Mouse (Mus musculus) forebrain, embryonic 12.5 days (tissue): ENCODE data around the gene Itgb5. TPM values are rescaled to one million over a fixed set of nuclear protein-coding genes. Genes with fewer than 3 reads are reported as not detected.

Experiments
- ATAC-seq: fragments of 200-750 bp; cut with Nextera tagmentation; 2 replicates; pipeline ENCODE4 v1.8.0; 2017; ENCODE audit warnings: moderate TSS enrichment; ENCODE audit not compliant: low FRiP score
- H3K27ac ChIP-seq: fragments of 300-500 bp; sonication (generic); 2 replicates; pipeline ENCODE4 v1.5.1; 2016; ENCODE audit warnings: mild to moderate bottlenecking
- H3K27me3 ChIP-seq: fragments of 300-500 bp; sonication (generic); 2 replicates; pipeline ENCODE4 v1.6.1; 2016; ENCODE audit warnings: mild to moderate bottlenecking
- H3K36me3 ChIP-seq: fragments of 300-500 bp; sonication (generic); replicated peaks from 2 replicates; pipeline ENCODE4 v1.6.1; 2016; ENCODE audit warnings: mild to moderate bottlenecking
- H3K4me1 ChIP-seq: fragments of 300-500 bp; sonication (generic); 2 replicates; pipeline ENCODE4 v1.6.1; 2016
- H3K4me2 ChIP-seq: fragments of 300-500 bp; sonication (generic); 2 replicates; pipeline ENCODE4 v1.6.1; 2016; ENCODE audit warnings: mild to moderate bottlenecking, moderate library complexity
- H3K4me3 ChIP-seq: fragments of 300-500 bp; sonication (generic); replicated peaks from 2 replicates; pipeline ENCODE4 v1.5.1; 2016; ENCODE audit warnings: mild to moderate bottlenecking
- H3K9ac ChIP-seq: fragments of 300-500 bp; sonication (generic); 2 replicates; pipeline ENCODE4 v1.6.1; 2016; ENCODE audit warnings: mild to moderate bottlenecking
- H3K9me3 ChIP-seq: fragments of 300-500 bp; sonication (generic); 2 replicates; pipeline ENCODE4 v1.6.1; 2016
- WGBS: fragments of 180-500 bp; shearing (Covaris S2); methylation state at CpG from one replicate; pipeline ENCODE4 v1.1.7; 2016; 5-methylcytosine and 5-hydroxymethylcytosine counted together
- polyA plus RNA-seq: library from polyadenylated mRNA; unstranded; fragments of >200 nt; fragmentation: Nextera tagmentation; extraction: Ambion mirVana; gene quantifications from 2 replicates; pipeline ENCODE4 v1.2.1, GENCODE M21; 2016

Gene Itgb5
- polyA plus RNA-seq, 1 experiment from 2014 or later, result 23.1 TPM

- H3K4me3 ChIP-seq, result no peak overlapping the region
- no peaks in the 10 kb centered on the region for H3K36me3 ChIP-seq
- ATAC-seq, result no peak
- H3K27ac ChIP-seq, result no peak overlapping the region
- H3K4me1 ChIP-seq, result no peaks in the 10 kb centered on the region
- no peaks in the 10 kb centered on the region for H3K9me3 ChIP-seq
- no peak overlapping the region for H3K4me2 ChIP-seq
- WGBS, result 83% methylated on average over 3 of the region's 3 CpGs
- no peaks in the 10 kb centered on the region for H3K27me3 ChIP-seq
- no peak overlapping the region for H3K9ac ChIP-seq
Observed at GRCm38 (mm10) chr16:33870224-33870785, 40.8 kb downstream of the Itgb5 start.

DNA sequence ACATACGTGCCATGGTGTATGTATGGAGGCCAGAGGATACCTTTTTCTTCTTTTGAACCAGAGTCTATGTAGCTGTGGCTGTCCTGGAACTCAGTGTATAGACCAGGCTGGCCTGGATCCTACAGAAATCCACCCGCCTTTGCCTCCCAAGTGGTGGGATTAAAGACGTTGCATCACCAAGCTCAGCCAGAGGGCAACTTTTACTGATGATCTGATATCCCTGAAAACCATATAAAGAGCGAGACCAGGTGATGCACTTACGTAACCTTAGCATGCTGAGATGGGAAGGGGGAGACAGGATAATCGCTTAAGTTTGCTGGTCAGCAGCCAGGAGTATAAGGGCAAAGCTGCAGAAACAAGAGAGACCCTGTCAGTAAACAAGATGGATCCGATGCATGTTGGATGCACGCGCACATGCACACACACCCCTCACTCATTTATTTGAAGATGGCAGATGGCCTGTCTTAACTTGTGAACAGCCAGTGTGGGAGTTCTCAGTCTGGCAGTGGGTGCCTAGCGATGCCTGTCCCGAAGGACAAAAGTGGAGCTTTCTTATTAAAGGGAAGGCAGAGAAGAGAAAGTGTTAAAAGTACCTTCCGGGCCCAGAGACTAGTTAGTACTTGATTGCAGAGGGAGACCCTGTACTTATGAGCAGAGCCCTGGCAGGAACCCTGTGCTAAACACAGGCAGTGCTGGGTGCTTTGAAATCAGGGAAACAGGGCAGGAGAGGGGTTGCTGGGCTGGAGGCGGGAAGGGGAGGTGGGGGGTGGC, 41.7 kb downstream of the Itgb5 start:
- 77% methylated on average over 13 of the region's 13 CpGs for WGBS

DNA sequence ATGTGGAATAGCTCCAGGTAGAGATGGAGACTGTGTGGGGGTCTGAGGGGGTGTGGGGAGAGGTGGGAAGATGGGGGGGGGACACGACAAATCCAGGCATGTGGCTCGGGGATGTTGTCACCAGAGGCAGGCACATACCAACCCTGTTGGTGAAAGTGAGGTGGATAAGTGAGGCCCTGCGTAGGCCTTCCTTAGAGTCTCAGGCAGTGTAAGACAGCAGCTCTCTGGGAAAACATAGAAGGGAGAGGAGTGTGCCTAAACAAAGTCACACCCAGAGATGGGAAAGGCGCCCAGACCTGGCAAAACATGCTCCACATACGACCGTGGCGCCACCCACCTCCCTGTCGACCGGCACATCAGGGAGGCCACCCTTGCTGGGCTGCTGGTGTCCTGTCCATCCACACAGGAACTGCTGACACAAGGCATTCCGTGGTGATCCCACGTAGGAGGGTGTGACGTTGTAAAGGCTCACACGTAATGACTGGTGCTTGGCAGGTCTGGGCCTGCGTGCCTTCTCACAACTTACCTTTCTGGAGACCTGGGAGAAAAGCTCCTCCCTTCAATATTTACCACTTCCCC, 42.5 kb downstream of the Itgb5 start:
- no peak overlapping the region for H3K4me3 ChIP-seq
- no peak overlapping the region for H3K27ac ChIP-seq
- no peak overlapping the region for H3K4me2 ChIP-seq
- no peaks in the 10 kb centered on the region for H3K27me3 ChIP-seq
- WGBS, result 77% methylated on average over 14 of the region's 14 CpGs
- H3K4me1 ChIP-seq, result no peaks in the 10 kb centered on the region
- H3K9ac ChIP-seq, result no peak overlapping the region
- H3K9me3 ChIP-seq, result no peaks in the 10 kb centered on the region
- ATAC-seq, result no peak
- H3K36me3 ChIP-seq, result no peaks in the 10 kb centered on the region

More for the DNA sequence above, 41.7 kb downstream of the Itgb5 start:
- H3K4me2 ChIP-seq, result no peak overlapping the region
- no peak overlapping the region for H3K27ac ChIP-seq
- ATAC-seq, result no peak
- H3K27me3 ChIP-seq, result no peaks in the 10 kb centered on the region
- H3K9me3 ChIP-seq, result no peaks in the 10 kb centered on the region
- H3K4me1 ChIP-seq, result no peaks in the 10 kb centered on the region
- H3K4me3 ChIP-seq, result no peak overlapping the region
- H3K36me3 ChIP-seq, result no peaks in the 10 kb centered on the region
- H3K9ac ChIP-seq, result no peak overlapping the region

DNA sequence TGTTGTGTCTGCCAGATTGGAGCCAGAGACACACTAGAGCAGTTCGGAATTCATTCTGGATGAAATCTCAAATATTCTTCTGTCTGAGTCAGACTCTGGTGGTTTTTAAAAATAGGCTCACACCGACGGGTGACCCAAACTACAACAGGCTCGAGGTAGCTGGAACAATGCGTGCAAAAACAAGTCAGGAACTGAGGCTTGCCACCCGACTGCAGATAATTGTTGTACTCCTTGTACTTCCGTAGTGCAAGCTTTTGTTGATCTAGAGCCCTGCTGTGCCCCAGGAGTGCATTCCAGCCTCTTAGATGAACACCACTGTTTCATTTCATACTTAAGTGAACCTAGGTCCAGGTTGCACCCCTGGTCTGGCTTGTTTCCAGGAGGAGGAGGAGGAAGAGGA, 43.8 kb downstream of the Itgb5 start:
- no peak overlapping the region for H3K9ac ChIP-seq
- ATAC-seq, result no peak
- 69% methylated on average over 7 of the region's 7 CpGs for WGBS
- peaks cover 5% of the 10 kb centered on the region for H3K4me1 ChIP-seq
- H3K36me3 ChIP-seq, result no peaks in the 10 kb centered on the region
- no peak overlapping the region for H3K4me3 ChIP-seq
- H3K27me3 ChIP-seq, result no peaks in the 10 kb centered on the region
- no peak overlapping the region for H3K27ac ChIP-seq
- no peak overlapping the region for H3K4me2 ChIP-seq
- no peaks in the 10 kb centered on the region for H3K9me3 ChIP-seq

- no peaks in the 10 kb centered on the region for H3K36me3 ChIP-seq
- 0 out of 2 replicates have a peak overlapping the region, but pooled peaks have one; percentile 42 for H3K27ac ChIP-seq
- no peak overlapping the region for H3K4me2 ChIP-seq
- no peaks in the 10 kb centered on the region for H3K27me3 ChIP-seq
- 0 out of 2 replicates have a peak overlapping the region, but pooled peaks have one; percentile 17 for H3K9ac ChIP-seq
- H3K4me1 ChIP-seq, result peaks cover 9% of the 10 kb centered on the region
- ATAC-seq, result no peak
- H3K9me3 ChIP-seq, result no peaks in the 10 kb centered on the region
- WGBS, result 71% methylated on average over 6 of the region's 6 CpGs
- no peak overlapping the region for H3K4me3 ChIP-seq
Observed at GRCm38 (mm10) chr16:33878041-33878783, 48.7 kb downstream of the Itgb5 start.

- Histone ChIP-seq H3K36me3 (no peaks in the 10 kb centered on the region), H3K27me3 (no peaks in the 10 kb centered on the region), H3K4me3 (no peak overlapping the region), H3K9ac (no peak overlapping the region), H3K27ac (no peak overlapping the region), H3K4me2 (no peak overlapping the region), H3K9me3 (no peaks in the 10 kb centered on the region), H3K4me1 (peaks cover 17% of the 10 kb centered on the region)
- no peak for ATAC-seq
- WGBS, result 68% methylated on average over 6 of the region's 6 CpGs
Observed at GRCm38 (mm10) chr16:33879031-33879430, 49.6 kb downstream of the Itgb5 start.

GRCm38 (mm10) chr16:33879556-33879955, 50.1 kb downstream of the Itgb5 start:
- Histone ChIP-seq H3K9me3 (no peaks in the 10 kb centered on the region), H3K27me3 (no peaks in the 10 kb centered on the region), H3K36me3 (no peaks in the 10 kb centered on the region), H3K4me1 (peaks cover 21% of the 10 kb centered on the region), H3K9ac (no peak overlapping the region), H3K4me2 (no peak overlapping the region), H3K27ac (no peak overlapping the region), H3K4me3 (no peak overlapping the region)
- WGBS, result 65% methylated on average over 4 of the region's 4 CpGs
- no peak for ATAC-seq

DNA sequence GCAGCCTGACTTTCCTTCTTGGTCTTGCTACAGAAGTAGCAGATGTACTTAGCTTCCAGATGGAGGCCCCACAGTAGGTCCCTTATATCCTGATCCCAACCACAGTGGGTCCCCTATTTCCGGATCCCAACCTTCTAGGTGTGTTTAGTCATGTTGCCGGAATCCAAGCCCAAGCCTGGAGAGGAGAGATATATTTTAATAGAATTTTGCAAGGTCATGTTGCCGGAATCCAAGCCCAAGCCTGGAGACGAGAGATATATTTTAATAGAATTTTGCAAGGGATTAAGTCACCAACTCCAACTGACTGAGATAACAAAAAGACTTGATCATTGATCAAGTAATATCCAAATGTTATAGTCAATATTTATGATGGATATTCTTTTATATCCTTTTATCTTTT, 51.3 kb downstream of the Itgb5 start:
- Histone ChIP-seq H3K4me3 (no peak overlapping the region), H3K9ac (no peak overlapping the region), H3K27ac (no peak overlapping the region), H3K27me3 (no peaks in the 10 kb centered on the region), H3K36me3 (no peaks in the 10 kb centered on the region), H3K4me2 (no peak overlapping the region), H3K9me3 (no peaks in the 10 kb centered on the region), H3K4me1 (peaks cover 21% of the 10 kb centered on the region)
- no peak for ATAC-seq
- WGBS, result 96% methylated on average over 4 of the region's 4 CpGs

GRCm38 (mm10) chr16:33882540-33882939, 53.1 kb downstream of the Itgb5 start:
- H3K4me1 ChIP-seq, result peaks cover 21% of the 10 kb centered on the region
- ATAC-seq, result no peak
- H3K9me3 ChIP-seq, result no peaks in the 10 kb centered on the region
- H3K9ac ChIP-seq, result no peak overlapping the region
- H3K4me2 ChIP-seq, result no peak overlapping the region
- 78% methylated on average over 4 of the region's 4 CpGs for WGBS
- no peak overlapping the region for H3K4me3 ChIP-seq
- H3K36me3 ChIP-seq, result no peaks in the 10 kb centered on the region
- H3K27ac ChIP-seq, result peak overlapping the region; percentile 16
- no peaks in the 10 kb centered on the region for H3K27me3 ChIP-seq

GRCm38 (mm10) chr16:33883046-33883975, 53.8 kb downstream of the Itgb5 start:
- no peaks in the 10 kb centered on the region for H3K36me3 ChIP-seq
- no peak overlapping the region for H3K4me3 ChIP-seq
- peak; percentile 49; the same call in 1 of the 2 replicates for ATAC-seq
- peaks cover 16% of the 10 kb centered on the region for H3K4me1 ChIP-seq
- H3K9me3 ChIP-seq, result no peaks in the 10 kb centered on the region
- H3K9ac ChIP-seq, result no peak overlapping the region
- H3K4me2 ChIP-seq, result no peak overlapping the region
- 40% methylated on average over 16 of the region's 16 CpGs for WGBS
- no peaks in the 10 kb centered on the region for H3K27me3 ChIP-seq
- H3K27ac ChIP-seq, result no peak overlapping the region; the same call in 1 of the 2 replicates

DNA sequence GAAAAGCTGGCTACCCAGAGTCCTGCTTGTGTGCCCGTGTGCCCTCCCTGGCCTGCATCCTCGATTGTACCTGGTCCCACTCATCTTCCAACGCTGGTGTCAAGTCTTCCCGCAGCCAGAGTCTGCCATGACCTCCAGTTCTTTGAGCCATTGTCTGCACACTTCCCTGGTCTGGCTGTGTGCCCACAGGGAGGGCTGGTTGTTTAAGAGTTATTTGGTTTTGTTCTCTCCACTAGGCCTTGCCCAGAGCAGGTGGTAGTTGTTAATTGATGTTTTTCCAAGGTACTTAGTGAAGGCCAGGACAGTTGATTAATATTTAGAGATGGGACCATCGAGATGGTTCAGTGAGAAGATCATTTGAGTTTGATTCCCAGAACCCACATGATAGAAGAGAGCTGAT, 54.7 kb downstream of the Itgb5 start:
- Histone ChIP-seq H3K4me1 (peaks cover 14% of the 10 kb centered on the region), H3K4me3 (no peak overlapping the region), H3K4me2 (no peak overlapping the region), H3K27ac (no peak overlapping the region; the same call in 1 of the 2 replicates), H3K9me3 (no peaks in the 10 kb centered on the region), H3K9ac (no peak overlapping the region), H3K27me3 (no peaks in the 10 kb centered on the region), H3K36me3 (no peaks in the 10 kb centered on the region)
- WGBS, result 69% methylated on average over 5 of the region's 5 CpGs
- no peak for ATAC-seq
